Mouse (Mus musculus) cerebellum, postnatal 4 days (tissue): Measurements from ENCODE around the gene Olfr1100.

ENCODE experiments used
- DNase-seq, 2 experiments: peaks; one replicate each; pipeline ENCODE4 v3.0.0; 2022; ENCODE audit warnings: low spot score in 2 of 2, mixed read lengths in 1 of 2

Olfr1100 gene

DNA sequence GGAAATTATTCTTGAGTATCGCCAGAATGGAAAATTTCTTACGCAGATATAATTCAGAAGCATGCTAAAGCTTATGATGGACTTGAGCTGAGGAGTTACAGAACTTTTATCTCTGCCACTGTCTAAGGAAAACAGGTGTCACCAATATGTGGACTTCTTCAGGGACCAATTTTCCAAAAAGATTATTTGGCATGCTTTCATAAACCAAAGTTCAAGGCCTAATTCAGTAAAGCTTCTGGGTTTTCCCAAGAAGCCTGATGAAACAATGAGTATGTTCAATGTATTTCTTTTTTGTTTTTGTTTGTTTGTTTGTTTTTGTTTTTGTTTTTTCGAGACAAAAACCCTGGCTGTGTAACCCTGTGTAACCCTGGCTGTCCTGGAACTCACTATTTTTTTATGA lies at the start of gene Olfr1100:
Olfr1100 (minus strand) TSS at position 101 of the 400 bp plus-strand sequence.
- DNase-seq = no peak

DNA sequence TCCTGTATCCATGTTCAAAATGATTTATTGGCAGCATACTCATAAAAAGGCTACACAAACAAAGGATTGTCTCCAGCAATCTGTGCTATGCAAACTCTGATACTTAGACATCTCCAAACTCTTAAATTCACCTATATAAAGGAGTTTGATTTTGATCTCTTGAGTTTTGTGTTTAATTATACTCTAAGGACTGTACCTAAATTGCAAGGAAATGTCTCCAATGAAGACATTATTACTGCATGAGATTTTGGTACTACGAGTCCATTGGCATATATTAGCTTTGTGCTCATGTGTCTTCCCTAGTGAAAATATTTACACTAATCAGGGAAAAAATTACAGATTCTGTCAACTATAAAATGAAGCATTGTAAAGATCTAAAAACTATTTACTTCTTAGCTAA lies 47.2 kb upstream of the Olfr1100 start, which contains the start of gene Olfr1104:
Olfr1104 (minus strand) TSS at position 101 of the 400 bp plus-strand sequence.
- no peak for DNase-seq

DNA sequence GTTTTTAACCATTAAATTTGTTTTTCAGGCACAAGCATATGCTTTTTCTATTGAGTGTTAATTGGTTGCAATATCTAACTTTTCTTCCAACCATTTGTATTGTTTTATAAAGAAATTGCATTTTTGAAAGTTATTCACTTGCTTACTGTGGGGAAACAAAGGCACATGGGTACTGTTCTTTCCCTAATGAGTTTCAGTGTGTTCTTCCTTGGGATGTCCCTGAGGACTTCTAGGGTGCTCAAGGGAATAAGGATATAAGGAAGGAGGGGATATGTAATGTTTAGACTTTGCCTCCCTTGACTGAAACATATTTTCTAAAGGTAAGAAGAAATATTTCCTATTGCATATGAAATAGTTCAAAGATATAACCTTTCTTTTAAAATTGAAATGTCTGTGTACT lies 18.3 kb upstream of the Olfr1100 start, which contains the start of gene Olfr1102:
Olfr1102 (plus strand) TSS at position 301 of the 400 bp plus-strand sequence.
- DNase-seq = no peak

DNA sequence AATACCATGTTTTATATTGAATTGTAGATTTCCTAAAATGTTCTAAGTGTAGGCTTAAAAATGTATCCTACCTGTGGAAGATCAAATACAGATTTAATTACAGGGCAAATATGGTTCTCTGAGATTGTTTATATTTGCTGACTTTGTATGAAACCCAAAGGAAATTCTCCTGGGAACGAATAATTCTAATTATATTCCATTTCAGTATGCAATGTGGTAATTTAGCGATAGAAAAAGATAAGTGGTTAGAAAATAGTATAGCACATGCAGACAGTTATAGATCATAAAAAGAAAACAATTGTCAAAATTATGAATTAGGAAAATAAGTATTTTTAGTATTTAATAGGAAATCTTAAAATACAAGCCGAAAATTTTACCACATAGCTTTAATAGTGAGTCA lies 11.4 kb upstream of the Olfr1100 start, which contains the start of gene Olfr1101:
Olfr1101 (minus strand) TSS at position 101 of the 400 bp plus-strand sequence.
- DNase-seq = no peak

DNA sequence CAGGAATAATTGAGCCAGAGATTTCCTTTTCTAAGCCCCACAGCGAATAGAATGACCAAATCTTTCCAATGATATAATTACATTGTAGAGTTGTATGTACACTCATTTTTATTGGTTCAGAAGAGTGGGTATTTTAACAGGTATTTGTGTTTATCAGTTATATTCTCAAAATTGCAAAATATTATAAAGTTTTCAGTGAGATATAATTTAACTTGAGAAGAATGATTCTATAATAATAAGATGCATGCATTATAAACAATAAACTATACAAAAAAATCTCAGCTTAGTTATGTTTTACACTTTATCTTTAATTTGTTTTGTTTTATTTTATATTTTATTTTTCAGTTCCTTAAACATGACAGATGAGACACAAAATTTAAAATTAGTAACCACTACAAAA lies 19.2 kb downstream of the Olfr1100 start, which contains the start of gene Olfr1099:
Olfr1099 (minus strand) TSS at position 101 of the 400 bp plus-strand sequence.
- DNase-seq = no peak

DNA sequence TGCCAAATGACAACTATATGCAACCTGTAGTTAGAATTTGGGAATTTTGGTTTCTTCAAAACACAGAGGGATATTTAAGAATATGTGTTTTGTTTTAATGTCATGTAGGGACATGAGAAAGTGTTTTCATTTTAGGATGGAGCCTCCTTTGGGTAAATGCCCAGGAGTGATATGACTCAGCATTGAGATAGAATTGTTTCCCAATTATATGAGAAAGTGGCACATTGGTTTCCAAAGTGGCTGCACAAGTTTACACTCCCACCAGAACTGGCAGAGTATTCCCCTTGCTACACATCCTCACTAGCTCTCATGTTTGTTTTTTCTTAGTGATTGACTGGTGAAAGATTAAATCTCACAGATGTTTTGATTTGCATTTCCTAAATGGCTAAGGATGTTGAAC lies 53.2 kb downstream of the Olfr1100 start:
- DNase-seq = no peak
